Mouse (Mus musculus): ENCODE results near the gene Bub1. TPM values are rescaled to one million over a fixed set of nuclear protein-coding genes. Genes with fewer than 3 reads are reported as not detected.

The Bub1 gene
- 0.50 TPM for total RNA-seq (2023)

DNA sequence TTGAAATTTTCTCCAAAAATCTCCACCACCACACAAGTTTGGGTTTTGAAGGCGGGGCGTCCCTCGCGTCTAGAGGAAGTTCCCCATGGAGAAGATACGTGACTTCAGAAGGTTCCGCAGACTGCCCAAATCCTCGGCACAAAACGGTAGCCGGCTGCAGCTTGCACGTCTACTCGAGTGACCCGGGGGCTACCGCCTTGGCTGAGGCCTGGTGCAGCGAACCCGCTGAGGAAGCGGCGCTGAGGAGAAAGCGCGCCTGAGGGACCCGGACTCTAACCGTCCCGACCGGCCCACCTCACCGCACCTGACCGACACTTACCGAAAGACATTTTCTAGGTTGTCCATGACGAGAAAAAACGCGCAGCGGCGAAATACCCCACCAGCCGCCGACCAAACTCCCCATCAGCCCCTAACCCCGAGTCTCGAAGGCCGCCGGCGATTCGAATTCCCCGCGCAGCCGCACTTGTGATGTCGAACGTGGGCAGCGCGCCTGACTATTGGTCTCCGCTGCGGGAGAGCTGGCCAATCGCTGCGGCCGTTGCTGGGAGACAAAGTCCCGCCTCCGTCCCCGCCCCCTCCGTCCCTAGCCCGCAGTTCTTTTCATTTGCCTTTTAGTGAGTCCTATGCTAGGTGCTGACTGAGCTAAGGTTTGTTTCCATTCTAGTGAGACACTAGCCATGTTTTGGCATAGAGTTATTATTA, at the start of gene Bub1:
TSS of gene Bub1 (minus strand) at position 465 of the 702 bp plus-strand sequence.

GRCm38 (mm10) chr2:127838576-127838975, 6.9 kb upstream of the Bub1 start, which contains the start of gene Acoxl:
Acoxl (plus strand) TSS chr2:127838876.

GRCm38 (mm10) chr2:127791919-127792603, 39.6 kb downstream of the Bub1 start, which contains the start of gene Mtln:
Mtln (minus strand) TSS chr2:127792488.

DNA sequence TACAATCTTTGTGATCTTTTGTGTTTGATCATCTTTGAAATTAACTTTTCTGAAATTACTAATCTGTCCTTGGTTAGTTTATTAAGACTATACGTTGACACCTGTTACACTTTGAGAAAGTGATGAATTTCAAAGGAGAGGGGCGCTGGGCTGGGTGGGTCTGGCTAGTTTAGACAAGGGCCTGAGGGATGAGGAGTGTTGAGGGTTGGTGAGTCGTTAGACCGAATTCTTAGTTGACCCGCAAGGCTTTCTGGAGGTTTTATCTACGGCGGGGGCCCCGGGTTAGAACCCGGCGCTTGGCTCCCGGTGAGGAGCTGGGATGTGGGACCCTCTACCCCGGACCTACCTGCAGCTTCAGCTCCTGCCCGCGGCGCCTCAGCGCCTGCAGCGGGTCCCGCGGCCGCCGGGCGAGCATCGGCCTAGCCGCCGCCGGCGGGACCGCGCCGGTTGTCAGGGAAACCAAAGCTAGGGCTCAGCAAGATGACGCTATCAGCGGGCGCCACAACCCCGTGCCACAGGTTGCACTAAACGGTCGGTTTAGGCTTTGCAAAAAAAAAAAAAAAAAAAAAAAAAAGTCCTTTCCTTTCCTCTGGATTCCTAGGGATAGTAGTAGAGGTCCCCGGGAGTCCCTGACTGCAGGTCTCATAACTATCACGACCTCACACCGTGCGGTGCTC, 43.1 kb downstream of the Bub1 start, which contains the start of gene Nphp1:
TSS of gene Nphp1 (minus strand) at position 458 of the 677 bp plus-strand sequence.

Other genes starting within 250 kb of the Bub1 start
- gene Zfp661, start 244.8 kb downstream of the Bub1 start, total RNA-seq (2023) = 5.9 TPM
- 140 TPM for gene Mrps5, start 244.6 kb downstream of the Bub1 start, total RNA-seq (2023)
- gene Mal, start 175.2 kb downstream of the Bub1 start, total RNA-seq (2023) = not detected
- gene Mall, start 101.9 kb downstream of the Bub1 start, total RNA-seq (2023) = not detected
- gene Nphp1, start 43.0 kb downstream of the Bub1 start, total RNA-seq (2023) = 0.41 TPM
- 12.4 TPM for gene Mtln, start 39.4 kb downstream of the Bub1 start, total RNA-seq (2023)
- 4.2 TPM for gene Acoxl, start 7.0 kb upstream of the Bub1 start, total RNA-seq (2023)